Mouse (Mus musculus) left cerebral cortex, postnatal 25 days (tissue): ENCODE data around the gene Pdia4. TPM values are rescaled to one million over a fixed set of nuclear protein-coding genes. Genes with fewer than 3 reads are reported as not detected.
A peak's percentile ranks its signal among the peaks of the same experiment; 100 is the strongest.
"Not testable (repeated sequence)": the region's sequence is repeated elsewhere in the genome, so short reads cannot be mapped to it uniquely, and the experiment has no call there.

Source experiments
- DNase-seq, 2 experiments: peaks; one replicate each; pipeline ENCODE4 v3.0.0; 2022; ENCODE audit warnings: low spot score in 2 of 2, mixed read lengths in 1 of 2
- intact Hi-C: fragments of 180-260 bp; cut with DNase I; formaldehyde crosslinking; loops from one replicate; pipeline ENCODE4 v1.15.1; 2025
- microRNA-seq, 2 experiments: library from miRNA; unstranded; fragments of <30 nt; microRNA quantifications; one replicate each; pipeline ENCODE4 v1.2.0; 2022
- total RNA-seq, 2 experiments: library from RNA; stranded (reverse); gene quantifications; 2 replicates each; pipeline ENCODE4 v1.2.3; 2021

The Pdia4 gene
- total RNA-seq, 2 experiments from 2014 or later = 67.1 to 71.1 TPM

DNA sequence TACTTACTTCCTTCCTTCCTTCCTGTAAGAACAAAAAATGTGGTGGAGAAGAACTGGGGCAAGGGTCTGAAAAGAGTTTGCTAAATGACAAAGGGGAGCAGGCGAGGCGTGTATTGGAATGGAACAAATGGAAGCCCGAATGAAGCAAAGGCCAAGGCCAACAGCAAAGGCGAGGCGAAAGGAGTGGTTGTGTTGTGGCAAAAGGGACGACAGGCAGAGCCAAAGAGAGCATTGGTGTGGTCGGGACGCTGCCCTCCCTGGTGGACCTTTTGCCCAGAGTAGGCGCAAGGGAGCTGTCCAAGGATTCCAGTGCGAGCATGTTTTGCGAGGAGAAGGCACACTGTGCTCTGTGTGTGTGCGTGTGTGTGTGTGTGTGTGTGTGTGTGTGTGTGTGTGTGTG lies 42.1 kb downstream of the Pdia4 start:
- intact Hi-C loops = not testable (repeated sequence)
- DNase-seq = peak in 1 of 2 experiments; percentile 1

DNA sequence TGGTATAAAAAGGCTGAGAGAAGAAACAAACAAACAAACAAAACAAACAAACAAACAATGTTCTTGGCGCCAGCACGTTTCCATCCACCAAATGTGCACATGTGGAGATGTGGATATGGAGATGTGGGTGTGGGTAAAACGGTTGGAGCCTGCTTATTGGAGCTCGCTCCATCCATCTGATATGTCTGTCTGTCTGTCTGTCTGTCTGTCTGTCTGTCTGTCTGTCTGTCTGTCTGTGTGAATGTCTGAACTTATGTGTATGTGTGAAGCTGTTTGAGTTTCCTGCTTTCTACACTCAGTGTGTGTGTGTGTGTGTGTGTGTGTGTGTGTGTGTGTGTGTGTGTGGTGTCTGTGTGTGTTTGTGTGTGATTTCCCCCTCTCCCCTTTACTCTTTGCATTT lies 43.4 kb downstream of the Pdia4 start:
- peak in 1 of 2 experiments; percentile 14 for DNase-seq
- intact Hi-C loops = not testable (repeated sequence)

DNA sequence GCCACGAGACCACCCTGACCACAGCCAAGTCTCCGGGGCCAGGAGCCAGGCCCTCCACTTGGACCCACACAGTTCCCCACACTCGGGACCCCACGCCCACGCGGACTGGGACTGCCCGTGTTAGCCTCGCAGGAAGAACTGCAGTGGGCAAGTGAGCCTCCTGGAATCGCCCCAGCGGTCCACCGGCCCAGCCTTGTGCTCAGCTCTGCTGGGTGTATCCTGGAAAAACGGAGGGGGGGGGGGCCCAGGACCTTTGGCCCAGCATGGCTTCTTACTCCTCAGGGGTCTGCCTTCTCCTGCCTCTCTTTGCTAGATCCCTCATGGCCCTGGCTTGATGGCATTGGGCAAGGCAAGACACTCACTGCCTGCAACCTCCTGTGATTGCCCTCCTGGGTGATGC lies 44.7 kb downstream of the Pdia4 start:
- intact Hi-C loops, DNase-seq: not testable (repeated sequence)

DNA sequence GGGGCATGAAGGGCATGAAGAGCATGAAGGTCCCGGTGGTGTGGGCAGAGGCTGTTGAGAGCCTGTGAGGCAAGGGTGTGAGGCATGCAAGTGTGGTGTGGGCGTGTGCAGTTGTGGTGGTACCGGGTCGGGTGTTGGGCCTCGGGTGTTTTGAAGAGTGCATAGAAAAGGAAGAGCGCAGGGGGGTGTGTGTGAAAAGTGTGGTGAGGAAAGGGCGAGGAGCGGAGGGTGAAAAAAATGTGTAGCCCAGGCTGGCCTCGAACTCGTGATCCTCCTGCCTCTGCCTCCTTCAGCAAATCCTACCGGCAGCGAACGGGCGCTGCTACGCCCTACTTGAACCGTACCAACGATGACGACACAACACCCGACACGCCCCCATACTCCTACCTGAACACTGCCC lies 45.9 kb downstream of the Pdia4 start:
- intact Hi-C loops, DNase-seq: not testable (repeated sequence)

DNA sequence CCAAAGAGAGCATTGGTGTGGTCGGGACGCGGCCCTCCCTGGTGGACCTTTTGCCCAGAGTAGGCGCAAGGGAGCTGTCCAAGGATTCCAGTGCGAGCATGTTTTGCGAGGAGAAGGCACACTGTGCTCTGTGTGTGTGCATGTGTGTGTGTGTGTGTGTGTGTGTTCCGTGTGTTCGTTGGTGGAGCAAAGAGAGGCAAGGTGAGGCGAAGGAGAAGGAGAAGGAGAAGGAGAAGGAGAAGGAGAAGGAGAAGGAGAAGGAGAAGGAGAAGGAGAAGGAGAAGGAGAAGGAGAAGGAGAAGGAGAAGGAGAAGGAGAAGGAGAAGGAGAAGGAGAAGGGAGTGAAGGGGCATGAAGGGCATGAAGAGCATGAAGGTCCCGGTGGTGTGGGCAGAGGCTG lies 50.5 kb downstream of the Pdia4 start:
- intact Hi-C loops, DNase-seq: not testable (repeated sequence)

DNA sequence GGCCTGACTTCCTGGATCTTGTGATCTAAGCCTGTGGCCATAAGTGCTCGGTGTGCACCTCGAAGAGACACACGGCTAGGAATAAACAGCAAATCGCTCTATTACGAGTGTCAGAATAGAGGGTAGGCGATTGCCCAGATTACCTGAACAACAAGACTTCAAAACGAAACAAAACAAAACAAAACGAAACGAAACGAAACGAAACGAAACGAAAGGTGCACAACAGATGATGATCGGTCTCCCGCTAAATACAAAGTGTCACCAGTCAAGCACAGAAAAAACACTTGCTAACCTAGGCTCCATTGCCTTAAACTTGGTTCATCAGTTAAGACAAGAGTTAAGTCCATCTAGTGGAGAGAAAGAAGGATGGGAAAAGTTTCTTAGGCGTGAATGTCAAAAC lies 53.8 kb downstream of the Pdia4 start:
- DNase-seq, intact Hi-C loops: not testable (repeated sequence)

DNA sequence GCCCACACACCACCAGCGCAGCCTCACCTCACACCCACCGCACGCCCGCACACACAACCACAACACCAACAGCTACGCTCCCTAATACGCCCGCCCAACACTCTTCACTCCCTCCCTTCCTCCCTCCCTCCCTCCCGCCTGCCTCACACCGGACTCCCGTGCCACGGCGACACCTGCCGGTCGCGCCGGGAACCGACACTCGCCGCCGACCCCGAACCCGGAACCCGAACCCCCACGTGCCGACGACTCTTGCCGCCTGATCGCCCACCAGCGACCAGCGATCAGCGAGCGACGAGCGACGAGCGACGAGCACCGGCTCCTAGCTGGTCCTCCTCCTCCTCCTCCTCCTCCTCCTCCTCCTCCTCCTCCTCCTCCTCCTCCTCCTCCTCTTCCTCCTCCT lies 55.4 kb downstream of the Pdia4 start:
- DNase-seq = peak; percentile 71 to 88
- intact Hi-C loops = not testable (repeated sequence)

DNA sequence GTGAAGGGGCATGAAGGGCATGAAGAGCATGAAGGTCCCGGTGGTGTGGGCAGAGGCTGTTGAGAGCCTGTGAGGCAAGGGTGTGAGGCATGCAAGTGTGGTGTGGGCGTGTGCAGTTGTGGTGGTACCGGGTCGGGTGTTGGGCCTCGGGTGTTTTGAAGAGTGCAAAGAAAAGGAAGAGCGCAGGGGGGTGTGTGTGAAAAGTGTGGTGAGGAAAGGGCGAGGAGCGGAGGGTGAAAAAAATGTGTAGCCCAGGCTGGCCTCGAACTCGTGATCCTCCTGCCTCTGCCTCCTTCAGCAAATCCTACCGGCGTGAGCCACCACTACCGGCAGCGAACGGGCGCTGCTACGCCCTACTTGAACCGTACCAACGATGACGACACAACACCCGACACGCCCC lies 55.8 kb downstream of the Pdia4 start:
- intact Hi-C loops = not testable (repeated sequence)

DNA sequence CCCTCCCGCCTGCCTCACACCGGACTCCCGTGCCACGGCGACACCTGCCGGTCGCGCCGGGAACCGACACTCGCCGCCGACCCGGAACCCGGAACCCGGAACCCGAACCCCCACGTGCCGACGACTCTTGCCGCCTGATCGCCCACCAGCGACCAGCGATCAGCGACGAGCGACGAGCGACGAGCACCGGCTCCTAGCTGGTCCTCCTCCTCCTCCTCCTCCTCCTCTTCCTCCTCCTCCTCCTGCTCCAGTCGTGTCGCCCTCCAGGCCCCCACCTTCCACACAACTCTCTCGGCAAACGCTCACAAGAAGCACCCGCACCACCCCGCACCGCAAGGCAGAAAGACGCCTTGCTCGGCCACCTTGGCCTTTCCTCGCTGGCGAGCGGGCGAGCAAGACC lies 60.1 kb downstream of the Pdia4 start:
- DNase-seq, intact Hi-C loops: not testable (repeated sequence)

More for the DNA sequence above, 55.8 kb downstream of the Pdia4 start:
- DNase-seq = not testable (repeated sequence)

DNA sequence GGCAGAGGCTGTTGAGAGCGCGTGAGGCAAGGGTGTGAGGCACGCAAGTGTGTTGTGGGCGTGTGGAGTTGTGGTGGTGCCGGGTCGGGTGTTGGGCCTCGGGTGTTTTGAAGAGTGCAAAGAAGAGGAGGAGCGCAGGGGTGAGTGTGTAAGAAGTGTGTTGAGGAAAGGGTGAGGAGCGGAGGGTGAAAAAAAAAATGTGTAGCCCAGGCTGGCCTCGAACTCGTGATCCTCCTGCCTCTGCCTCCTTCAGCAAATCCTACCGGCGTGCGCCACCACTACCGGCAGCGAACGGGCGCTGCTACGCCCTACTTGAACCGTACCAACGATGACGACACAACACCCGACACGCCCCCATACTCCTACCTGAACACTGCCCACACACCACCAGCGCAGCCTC lies 64.9 kb downstream of the Pdia4 start:
- peak; percentile 96 to 97 for DNase-seq
- intact Hi-C loops = not testable (repeated sequence)

DNA sequence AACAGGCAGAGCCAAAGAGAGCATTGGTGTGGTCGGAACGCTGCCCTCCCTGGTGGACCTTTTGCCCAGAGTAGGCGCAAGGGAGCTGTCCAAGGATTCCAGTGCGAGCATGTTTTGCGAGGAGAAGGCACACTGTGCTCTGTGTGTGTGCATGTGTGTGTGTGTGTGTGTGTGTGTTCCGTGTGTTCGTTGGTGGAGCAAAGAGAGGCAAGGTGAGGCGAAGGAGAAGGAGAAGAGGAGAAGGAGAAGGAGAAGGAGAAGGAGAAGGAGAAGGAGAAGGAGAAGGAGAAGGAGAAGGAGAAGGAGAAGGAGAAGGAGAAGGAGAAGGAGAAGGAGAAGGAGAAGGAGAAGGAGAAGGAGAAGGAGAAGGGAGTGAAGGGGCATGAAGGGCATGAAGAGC lies 65.3 kb downstream of the Pdia4 start:
- DNase-seq, intact Hi-C loops: not testable (repeated sequence)

Small RNAs within 50 kb of the gene (microRNA-seq; reads per million reads assigned to microRNA genes)
- gene Mir704 = 0.34 to 0.50 reads per million in 2 experiments

Other genes with a start within 250 kb of the Pdia4 start
- gene Ezh2, start 218.1 kb downstream of the Pdia4 start, total RNA-seq = 10 to 100 TPM; 12.4 to 13.1 TPM
- 1 to 10 TPM; 4.9 to 5.0 TPM for gene Zfp786, start 17.4 kb upstream of the Pdia4 start, total RNA-seq
- gene Zfp398, start 22.2 kb upstream of the Pdia4 start, total RNA-seq = 10 to 100 TPM; 19.3 to 19.6 TPM
- 10 to 100 TPM; 15.5 to 16.4 TPM for gene Zfp282, start 63.8 kb upstream of the Pdia4 start, total RNA-seq
- gene Zfp212, start 107.0 kb upstream of the Pdia4 start, total RNA-seq = 10 to 100 TPM; 15.0 to 17.4 TPM
- 10 to 100 TPM; 19.4 to 19.7 TPM for gene Zfp956, start 140.0 kb upstream of the Pdia4 start, total RNA-seq
- 10 to 100 TPM; 30.4 to 40.0 TPM for gene Zfp777, start 235.5 kb upstream of the Pdia4 start, total RNA-seq